Mouse (Mus musculus) kidney, embryonic 14.5 days (tissue): ENCODE results near the gene Nr2f1. TPM values are rescaled to one million over a fixed set of nuclear protein-coding genes. Genes with fewer than 3 reads are reported as not detected.

Source experiments
- ATAC-seq: fragments of 200-750 bp; cut with Nextera tagmentation; 2 replicates; pipeline ENCODE4 v1.8.0; 2017; ENCODE audit warnings: moderate number of reproducible peaks, mild to moderate bottlenecking, moderate TSS enrichment, moderate library complexity; ENCODE audit not compliant: low FRiP score, low TSS enrichment
- H3K27ac ChIP-seq: fragments of 300-500 bp; sonication (generic); 2 replicates; pipeline ENCODE4 v1.5.1; 2014; ENCODE audit warnings: low read depth, mild to moderate bottlenecking, low read length, moderate library complexity, mixed read lengths
- H3K27me3 ChIP-seq: fragments of 300-500 bp; sonication (generic); 2 replicates; pipeline ENCODE4 v1.6.1; 2014; ENCODE audit warnings: mild to moderate bottlenecking, low read length; ENCODE audit not compliant: control insufficient read depth, insufficient read depth
- H3K36me3 ChIP-seq: fragments of 300-500 bp; sonication (generic); 2 replicates; pipeline ENCODE4 v1.6.1; 2014; ENCODE audit warnings: low read length, mixed read lengths; ENCODE audit not compliant: control insufficient read depth, insufficient read depth
- H3K4me1 ChIP-seq: fragments of 300-500 bp; sonication (generic); 2 replicates; pipeline ENCODE4 v1.6.1; 2014; ENCODE audit warnings: low read length, mixed read lengths; ENCODE audit not compliant: control insufficient read depth, insufficient read depth
- H3K4me2 ChIP-seq: fragments of 300-500 bp; sonication (generic); replicated peaks from 2 replicates; pipeline ENCODE4 v1.6.1; 2014; ENCODE audit warnings: low read depth, mild to moderate bottlenecking, low read length
- H3K4me3 ChIP-seq: fragments of 300-500 bp; sonication (generic); 2 replicates; pipeline ENCODE4 v1.5.1; 2014; ENCODE audit warnings: mild to moderate bottlenecking, low read length
- H3K9ac ChIP-seq: fragments of 300-500 bp; sonication (generic); 2 replicates; pipeline ENCODE4 v1.6.1; 2014; ENCODE audit warnings: low read depth, mild to moderate bottlenecking, low read length, moderate library complexity
- H3K9me3 ChIP-seq: fragments of 300-500 bp; sonication (generic); 2 replicates; pipeline ENCODE4 v1.6.1; 2016; ENCODE audit warnings: low read length; ENCODE audit not compliant: control insufficient read depth
- WGBS: fragments of 180-500 bp; shearing (Covaris S2); extraction: QIAGEN DNeasy Blood & Tissue Kit; methylation state at CpG from one replicate; pipeline ENCODE4 v1.1.7; 2014; 5-methylcytosine and 5-hydroxymethylcytosine counted together
- polyA plus RNA-seq: library from polyadenylated mRNA; unstranded; fragments of >200 nt; fragmentation: Nextera tagmentation; extraction: Ambion mirVana; gene quantifications from 2 replicates; pipeline ENCODE4 v1.2.1, GENCODE M21; 2014

The Nr2f1 gene
- polyA plus RNA-seq, 1 experiment from 2014 or later, result 26.8 TPM

DNA sequence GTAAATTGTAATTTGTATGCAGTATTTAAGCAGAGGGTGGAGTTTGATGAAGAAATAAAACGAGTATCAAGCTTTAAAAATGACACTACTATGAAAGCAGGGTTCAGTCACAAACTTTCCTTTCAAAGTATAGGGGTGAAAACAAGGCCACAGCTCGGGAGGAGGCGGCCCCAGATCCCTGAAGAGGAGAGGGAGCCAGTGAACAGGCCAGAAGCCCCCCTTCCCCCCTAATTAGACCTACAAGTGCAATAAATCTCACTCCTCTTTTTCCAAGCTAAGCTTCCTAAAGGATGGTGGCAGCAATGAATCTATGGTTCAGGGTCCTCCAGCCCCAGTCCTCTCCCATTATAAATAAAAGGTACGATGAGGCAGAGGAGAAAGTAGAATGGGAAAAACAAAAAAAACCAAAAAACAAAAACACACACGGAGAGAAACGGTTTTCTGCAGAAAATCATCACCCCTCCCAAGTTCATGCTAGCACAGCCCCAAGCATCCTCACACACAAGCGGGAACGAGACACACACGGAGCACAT is 2.2 kb downstream of the Nr2f1 start:
- H3K27ac ChIP-seq, result peak overlapping the region; percentile 99
- no peaks in the 10 kb centered on the region for H3K9me3 ChIP-seq
- peaks cover 15% of the 10 kb centered on the region; the same call in 1 of the 2 replicates for H3K4me1 ChIP-seq
- H3K36me3 ChIP-seq, result peaks cover 10% of the 10 kb centered on the region
- H3K27me3 ChIP-seq, result peaks cover 9% of the 10 kb centered on the region; the same call in 1 of the 2 replicates
- H3K4me3 ChIP-seq, result peak overlapping the region; percentile 89
- peak overlapping the region; percentile 99 for H3K9ac ChIP-seq
- 2% methylated on average over 9 of the region's 9 CpGs for whole genome bisulfite sequencing
- H3K4me2 ChIP-seq, result peak overlapping the region; percentile 83
- no peak for ATAC-seq

DNA sequence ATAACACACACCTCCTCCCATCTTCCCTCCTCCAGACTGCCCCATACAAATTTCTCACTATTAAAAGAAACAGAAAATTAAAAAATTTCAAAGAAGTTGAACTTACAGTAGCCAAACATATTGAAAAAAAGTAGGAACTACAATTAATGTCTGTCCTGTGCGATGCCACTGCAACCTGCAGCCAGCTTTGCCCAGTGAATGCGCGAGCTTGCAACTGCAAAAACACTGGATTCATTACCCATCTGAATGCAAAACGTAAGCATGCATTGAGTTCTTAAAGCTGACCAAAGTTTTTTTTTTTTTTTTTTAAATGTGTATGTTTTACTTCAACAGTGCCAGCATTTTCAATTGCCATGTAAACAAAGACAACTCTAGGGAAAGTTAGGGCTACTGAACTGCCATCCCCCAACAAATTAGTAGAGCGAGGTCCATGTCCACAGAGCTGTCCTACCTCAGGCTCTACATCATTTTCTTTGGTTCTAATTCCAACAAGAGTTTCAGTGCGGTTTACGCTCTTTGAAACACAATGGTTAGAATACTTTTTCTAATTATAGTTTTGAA is 3.2 kb downstream of the Nr2f1 start:
- Histone ChIP-seq H3K4me1 (peaks cover 20% of the 10 kb centered on the region; the same call in 1 of the 2 replicates), H3K4me3 (peak overlapping the region; percentile 89), H3K4me2 (peak overlapping the region; percentile 83), H3K36me3 (peaks cover 10% of the 10 kb centered on the region), H3K27ac (peak overlapping the region; percentile 31; the same call in 1 of the 2 replicates), H3K9ac (peak overlapping the region; percentile 99), H3K9me3 (no peaks in the 10 kb centered on the region), H3K27me3 (peaks cover 9% of the 10 kb centered on the region; the same call in 1 of the 2 replicates)
- no peak for ATAC-seq
- 23% methylated on average over 7 of the region's 7 CpGs for WGBS

DNA sequence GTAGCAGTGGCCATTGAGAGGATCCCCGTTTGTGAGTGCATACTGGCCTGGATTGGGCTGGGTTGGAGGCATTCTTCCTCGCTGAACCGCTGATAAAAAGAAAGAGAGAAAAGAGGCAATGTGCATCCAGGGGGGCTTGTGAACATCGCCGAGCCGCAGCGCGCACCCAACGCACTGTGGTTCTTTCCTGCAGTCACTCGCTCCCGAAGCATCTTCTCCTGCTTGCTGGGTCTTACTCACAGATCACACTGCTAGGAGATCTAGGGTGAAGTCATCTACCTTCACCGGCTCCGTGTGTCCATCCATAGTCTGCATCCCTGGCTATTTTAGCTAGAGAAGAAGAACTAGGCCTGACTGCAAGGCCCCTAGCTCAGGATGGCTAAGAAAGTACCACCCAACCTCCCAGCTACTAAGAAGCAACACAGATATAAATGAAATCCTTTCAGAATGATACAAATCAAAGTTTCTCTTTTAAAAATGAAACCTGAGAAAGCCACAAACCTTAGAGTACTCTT is 3.9 kb downstream of the Nr2f1 start:
- Histone ChIP-seq H3K4me3 (peak overlapping the region; percentile 89), H3K36me3 (peaks cover 15% of the 10 kb centered on the region), H3K9me3 (no peaks in the 10 kb centered on the region), H3K27me3 (peaks cover 9% of the 10 kb centered on the region; the same call in 1 of the 2 replicates), H3K4me2 (peak overlapping the region; percentile 83), H3K4me1 (peaks cover 23% of the 10 kb centered on the region; the same call in 1 of the 2 replicates), H3K9ac (peak overlapping the region; percentile 99), H3K27ac (0 out of 2 replicates have a peak overlapping the region, but pooled peaks have one; percentile 78)
- no peak for ATAC-seq
- WGBS, result 10% methylated on average over 13 of the region's 13 CpGs

DNA sequence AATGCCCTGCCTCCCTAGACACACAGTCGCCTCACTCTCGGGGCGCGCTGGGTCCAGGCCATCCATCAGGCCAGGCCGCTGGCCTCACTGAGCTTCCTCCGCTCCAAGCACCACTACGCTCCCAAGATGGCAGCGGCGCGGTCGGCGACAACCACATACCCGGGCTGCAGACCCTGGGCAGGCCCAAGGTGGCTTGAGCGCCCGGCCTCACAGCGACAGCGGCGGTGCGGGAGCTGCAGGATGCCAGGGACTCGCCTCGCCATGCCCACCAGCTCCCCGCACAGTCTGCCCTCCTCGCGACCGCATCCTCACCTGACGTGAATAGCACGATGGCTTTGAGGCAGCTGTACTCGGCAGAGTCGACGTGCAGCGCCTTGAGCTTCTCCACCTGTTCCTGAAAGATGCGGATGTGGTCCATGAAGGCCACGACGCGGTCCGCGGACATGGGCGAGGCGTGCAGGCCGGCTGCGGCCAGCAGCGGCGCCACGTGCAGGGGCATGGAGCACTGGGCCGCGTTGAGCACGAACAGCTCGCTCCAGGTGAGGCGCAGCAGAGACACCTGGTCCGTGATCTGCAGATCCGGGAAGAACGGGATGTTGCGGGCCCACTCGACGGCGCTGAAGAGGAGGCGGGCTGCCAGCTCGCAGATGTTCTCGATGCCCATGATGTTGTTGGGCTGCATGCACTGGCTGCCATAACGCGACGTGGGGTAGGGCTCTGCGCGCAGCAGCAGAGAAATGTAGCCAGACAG is 4.5 kb downstream of the Nr2f1 start:
- WGBS, result 2% methylated on average over 63 of the region's 64 CpGs
- Histone ChIP-seq H3K27me3 (peaks cover 9% of the 10 kb centered on the region; the same call in 1 of the 2 replicates), H3K9ac (peak overlapping the region; percentile 99), H3K36me3 (peaks cover 20% of the 10 kb centered on the region), H3K4me1 (peaks cover 23% of the 10 kb centered on the region; the same call in 1 of the 2 replicates), H3K4me2 (peak overlapping the region; percentile 83), H3K27ac (peak overlapping the region; percentile 78), H3K4me3 (peak overlapping the region; percentile 89), H3K9me3 (no peaks in the 10 kb centered on the region)
- ATAC-seq, result peak; percentile 36

DNA sequence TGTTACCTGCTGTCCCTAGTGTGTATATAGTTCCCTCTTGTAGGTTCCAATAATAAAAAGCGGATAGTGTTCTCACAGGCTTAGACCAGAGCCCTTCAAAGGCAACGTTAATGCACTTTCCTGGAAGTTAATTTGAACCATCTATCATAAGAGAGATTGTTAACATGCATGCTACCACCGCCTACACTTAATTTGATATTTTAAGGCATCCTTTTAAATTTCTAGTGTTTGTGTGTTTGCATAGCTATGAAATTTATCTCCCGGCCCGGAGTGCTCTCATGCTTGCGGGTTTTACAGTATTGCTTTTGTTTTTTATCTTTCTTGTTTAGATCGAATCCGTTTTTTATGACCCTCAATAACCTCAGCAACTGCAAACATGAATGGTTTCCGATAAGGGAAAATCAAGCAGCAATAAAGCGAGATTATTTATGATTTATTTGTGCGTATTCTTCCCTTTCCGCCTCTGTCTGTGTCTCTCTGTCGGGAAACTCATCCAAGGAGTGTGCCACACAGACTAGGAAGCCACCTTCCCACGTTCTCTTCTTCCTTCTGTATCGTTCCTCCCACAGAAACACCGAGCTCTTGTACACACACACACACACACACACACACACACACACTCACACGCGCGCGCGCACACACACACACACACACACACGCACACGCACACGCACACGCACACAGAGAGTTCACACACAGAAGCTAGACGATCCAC is 5.3 kb downstream of the Nr2f1 start:
- H3K9me3 ChIP-seq, result no peaks in the 10 kb centered on the region
- peaks cover 13% of the 10 kb centered on the region; the same call in 1 of the 2 replicates for H3K27me3 ChIP-seq
- peak overlapping the region; percentile 78 for H3K27ac ChIP-seq
- peaks cover 23% of the 10 kb centered on the region; the same call in 1 of the 2 replicates for H3K4me1 ChIP-seq
- peak overlapping the region; percentile 83 for H3K4me2 ChIP-seq
- H3K9ac ChIP-seq, result peak overlapping the region; percentile 99
- WGBS, result 13% methylated on average over 23 of the region's 26 CpGs
- ATAC-seq, result 0 out of 2 replicates have a peak, but pooled peaks have one; percentile 0
- H3K4me3 ChIP-seq, result peak overlapping the region; percentile 89
- peaks cover 28% of the 10 kb centered on the region for H3K36me3 ChIP-seq

DNA sequence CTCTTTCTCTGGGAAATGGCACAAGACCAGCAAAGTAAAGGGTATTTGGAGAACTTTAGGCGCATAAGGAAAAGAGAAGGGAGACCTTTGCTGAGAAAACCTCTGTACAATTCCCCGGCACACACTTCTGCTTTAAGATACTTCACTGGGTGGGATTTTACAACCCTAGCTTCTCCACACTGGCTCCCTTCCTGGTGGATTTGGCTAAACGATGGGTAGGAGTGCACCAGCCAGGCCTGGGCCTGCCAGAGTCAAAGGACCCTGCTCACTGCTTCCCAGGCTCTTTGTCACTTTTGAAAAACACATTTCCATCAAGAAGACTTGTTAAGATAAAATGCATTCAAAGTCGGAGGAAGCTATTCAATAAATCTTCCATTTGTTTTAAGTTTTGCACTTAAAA is 6.3 kb downstream of the Nr2f1 start:
- Histone ChIP-seq H3K4me1 (peaks cover 23% of the 10 kb centered on the region; the same call in 1 of the 2 replicates), H3K4me2 (peak overlapping the region; percentile 83), H3K9ac (peak overlapping the region; percentile 99; the same call in 1 of the 2 replicates), H3K4me3 (peak overlapping the region; percentile 22; the same call in 1 of the 2 replicates), H3K9me3 (no peaks in the 10 kb centered on the region), H3K27ac (peak overlapping the region; percentile 42; the same call in 1 of the 2 replicates), H3K27me3 (peaks cover 14% of the 10 kb centered on the region; the same call in 1 of the 2 replicates), H3K36me3 (peaks cover 29% of the 10 kb centered on the region)
- WGBS, result 35% methylated on average over 4 of the region's 4 CpGs
- no peak for ATAC-seq

DNA sequence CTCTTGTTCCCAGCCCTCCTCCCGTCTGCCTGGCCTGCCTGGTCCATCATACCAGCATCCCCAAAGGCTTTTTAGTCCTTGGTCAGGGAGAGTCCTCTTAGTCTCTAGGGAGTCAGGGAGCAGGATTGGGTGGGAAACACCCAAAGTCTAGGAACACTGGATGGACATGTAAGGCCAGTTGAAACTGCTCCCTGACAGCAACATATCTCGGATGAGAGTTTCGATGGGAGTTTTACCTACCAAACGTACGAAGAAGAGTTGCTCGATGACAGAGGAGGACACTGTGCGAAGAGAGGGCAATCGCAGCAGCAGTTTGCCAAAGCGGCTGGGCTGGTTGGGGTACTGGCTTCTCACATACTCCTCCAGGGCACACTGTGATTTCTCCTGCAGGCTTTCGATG is 10.0 kb downstream of the Nr2f1 start:
- H3K36me3 ChIP-seq, result peaks cover 31% of the 10 kb centered on the region; the same call in 1 of the 2 replicates
- no peak overlapping the region for H3K9ac ChIP-seq
- peaks cover 27% of the 10 kb centered on the region for H3K27me3 ChIP-seq
- H3K4me1 ChIP-seq, result peaks cover 13% of the 10 kb centered on the region; the same call in 1 of the 2 replicates
- no peaks in the 10 kb centered on the region for H3K9me3 ChIP-seq
- 42% methylated on average over 10 of the region's 10 CpGs for WGBS
- H3K4me2 ChIP-seq, result no peak overlapping the region
- no peak overlapping the region for H3K4me3 ChIP-seq
- no peak overlapping the region for H3K27ac ChIP-seq
- ATAC-seq, result no peak

DNA sequence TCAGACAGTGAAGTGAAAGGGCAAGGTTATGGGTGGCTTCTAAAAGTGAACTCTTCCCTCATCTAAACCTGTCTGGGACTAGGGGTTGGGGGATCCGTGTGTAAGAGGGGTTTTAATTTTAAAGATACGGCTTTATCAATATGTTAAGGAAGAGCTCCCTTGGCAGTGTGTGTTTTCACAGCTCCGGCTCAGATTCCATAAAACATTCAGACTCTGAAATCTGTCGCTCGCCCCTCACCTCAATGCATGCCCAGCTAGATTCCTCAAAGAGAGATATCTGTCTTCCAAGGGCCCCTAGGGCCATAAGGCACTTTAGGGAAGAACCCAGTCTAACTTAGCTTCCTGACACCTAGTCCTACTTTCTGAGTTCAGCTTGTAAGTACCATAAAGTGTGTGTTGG is 11.7 kb downstream of the Nr2f1 start:
- WGBS, result 60% methylated on average over 5 of the region's 5 CpGs
- H3K4me1 ChIP-seq, result peaks cover 13% of the 10 kb centered on the region; the same call in 1 of the 2 replicates
- H3K9ac ChIP-seq, result no peak overlapping the region
- no peaks in the 10 kb centered on the region for H3K9me3 ChIP-seq
- no peak overlapping the region for H3K4me3 ChIP-seq
- H3K36me3 ChIP-seq, result peaks cover 25% of the 10 kb centered on the region; the same call in 1 of the 2 replicates
- no peak overlapping the region for H3K4me2 ChIP-seq
- no peak for ATAC-seq
- peaks cover 39% of the 10 kb centered on the region for H3K27me3 ChIP-seq
- no peak overlapping the region for H3K27ac ChIP-seq
